ENCODE assay signal across 9 mouse cellular contexts in genomic region chr14:33213823-33214766, GRCm38 (mm10). TPM values are rescaled to one million over a fixed set of nuclear protein-coding genes. Genes with fewer than 3 reads are reported as not detected.
DNase-seq lines count a peak whose midpoint lies in the region; ATAC-seq and TF ChIP-seq lines count a peak whose summit lies in the region.
"Had no signal": no experiment of that assay in that cellular context is flagged by ENCODE, and none has a peak within 500 bp of the region (broad histone marks: within the 10 kb centered on the region; RNA-seq: fewer than 3 reads in every experiment).

Gene Arhgap22, plus strand, starts transcription at chr14:33214026.

- no peak within 1 kb of the TSS for H3K27ac ChIP-seq in forebrain, embryonic 12.5 days
- no peak within 1 kb of the TSS for H3K27ac ChIP-seq in heart, postnatal 0 days (ENCODE audit: low read depth)
- H3K27ac ChIP-seq in liver, embryonic 14.5 days, result no peak within 1 kb of the TSS
- no peak within 1 kb of the TSS for H3K27ac ChIP-seq in stomach, embryonic 15.5 days

- H3K4me3 ChIP-seq in forebrain, embryonic 12.5 days (replicated peaks), result 0 out of 2 replicates have a peak within 1 kb of the TSS, but pooled peaks have one; percentile 14
- no peak within 1 kb of the TSS for H3K4me3 ChIP-seq in heart, postnatal 0 days (ENCODE audit: low read depth, low read length)
- no peak within 1 kb of the TSS for H3K4me3 ChIP-seq in liver, embryonic 14.5 days (ENCODE audit: insufficient read depth in 1 of 2, low read depth in 2 of 2, low read length in 2 of 2)
- no peak within 1 kb of the TSS for H3K4me3 ChIP-seq in stomach, embryonic 15.5 days (replicated peaks)
- H3K4me3 ChIP-seq: erythroblast, embryonic 14.5 days had no signal

- no peaks in the 10 kb centered on the region for H3K9me3 ChIP-seq in forebrain, embryonic 12.5 days
- H3K9me3 ChIP-seq in heart, postnatal 0 days (replicated peaks; ENCODE audit: control insufficient read depth, low read length), result no peaks in the 10 kb centered on the region
- no peaks in the 10 kb centered on the region for H3K9me3 ChIP-seq in liver, embryonic 14.5 days (ENCODE audit: control insufficient read depth, low read length)
- no peaks in the 10 kb centered on the region for H3K9me3 ChIP-seq in stomach, embryonic 15.5 days

- TF ChIP-seq EP300 in heart, postnatal 0 days (IDR thresholded peaks at IDR 0.05; ENCODE audit: low read depth), result no peak
- TF ChIP-seq EP300 in liver, embryonic 14.5 days (IDR thresholded peaks at IDR 0.05; ENCODE audit: low read depth), result no peak

- no peak within 1 kb of the TSS for H3K9ac ChIP-seq in forebrain, embryonic 12.5 days
- no peak within 1 kb of the TSS for H3K9ac ChIP-seq in heart, postnatal 0 days (replicated peaks; ENCODE audit: low read depth, low read length)
- no peak within 1 kb of the TSS for H3K9ac ChIP-seq in liver, embryonic 14.5 days (replicated peaks)
- H3K9ac ChIP-seq in stomach, embryonic 15.5 days, result no peak within 1 kb of the TSS

- peaks cover 30% of the 10 kb centered on the region for H3K27me3 ChIP-seq in forebrain, embryonic 12.5 days
- H3K27me3 ChIP-seq in heart, postnatal 0 days (ENCODE audit: control insufficient read depth, insufficient read depth, low read length), result peaks cover 13% of the 10 kb centered on the region
- H3K27me3 ChIP-seq in liver, embryonic 14.5 days (ENCODE audit: control insufficient read depth, insufficient read depth, low read length), result no peaks in the 10 kb centered on the region
- H3K27me3 ChIP-seq in stomach, embryonic 15.5 days (replicated peaks), result no peaks in the 10 kb centered on the region

- H3K4me2 ChIP-seq in forebrain, embryonic 12.5 days, result peak within 1 kb of the TSS; percentile 48
- H3K4me2 ChIP-seq in heart, postnatal 0 days (ENCODE audit: low read depth, low read length), result no peak within 1 kb of the TSS
- peak within 1 kb of the TSS; percentile 34 for H3K4me2 ChIP-seq in liver, embryonic 14.5 days (ENCODE audit: low read depth)
- H3K4me2 ChIP-seq in stomach, embryonic 15.5 days, result peak within 1 kb of the TSS; percentile 47

- peak; percentile 54 for DNase-seq in c-Kit-positive CD71-positive TER-119-negative erythroid progenitor cells, embryonic 14.5 days (ENCODE audit: low read depth)
- peak; percentile 89 for DNase-seq in heart, postnatal 0 days (ENCODE audit: low spot score)
- peak; percentile 80 to 91 for DNase-seq in kidney, postnatal 36 days
- peak; percentile 34 to 52 (median 42) for DNase-seq in liver, embryonic 14.5 days (ENCODE audit: low read depth in 3 of 3, low spot score in 3 of 3)
- DNase-seq in neural tube, embryonic 10.5 days (ENCODE audit: extremely low spot score, low spot score), result peak; percentile 87

- H3K36me3 ChIP-seq in forebrain, embryonic 12.5 days (replicated peaks), result no peaks in the 10 kb centered on the region
- H3K36me3 ChIP-seq in heart, postnatal 0 days (replicated peaks; ENCODE audit: control insufficient read depth, insufficient read depth, low read length), result no peaks in the 10 kb centered on the region
- no peaks in the 10 kb centered on the region for H3K36me3 ChIP-seq in liver, embryonic 14.5 days (replicated peaks; ENCODE audit: control insufficient read depth, insufficient read depth, low read depth)
- H3K36me3 ChIP-seq in stomach, embryonic 15.5 days, result no peaks in the 10 kb centered on the region

- peak; percentile 100 for TF ChIP-seq CTCF in heart, postnatal 0 days (IDR thresholded peaks at IDR 0.05; ENCODE audit: low read depth)
- TF ChIP-seq CTCF in liver, embryonic 14.5 days (IDR thresholded peaks at IDR 0.05; ENCODE audit: low read depth), result peak; percentile 98

- WGBS in forebrain, embryonic 12.5 days, result 16% methylated on average over 28 of the region's 28 CpGs
- 8% methylated on average over 28 of the region's 28 CpGs for WGBS in heart, postnatal 0 days
- 9% methylated on average over 28 of the region's 28 CpGs for WGBS in liver, embryonic 14.5 days (ENCODE audit: insufficient replicate concordance)
- WGBS in stomach, embryonic 15.5 days, result 15% methylated on average over 28 of the region's 28 CpGs

- peak; percentile 41 for ATAC-seq in CD4-positive, CD25-positive, alpha-beta regulatory T cell, adult 4 months
- peak; percentile 77 for ATAC-seq in forebrain, embryonic 12.5 days (ENCODE audit: low FRiP score)
- peak; percentile 84 for ATAC-seq in heart, postnatal 0 days (ENCODE audit: insufficient read depth, low read depth)
- peak; percentile 83 for ATAC-seq in liver, embryonic 14.5 days (ENCODE audit: insufficient read depth)
- ATAC-seq in stomach, embryonic 15.5 days (ENCODE audit: insufficient read depth, low FRiP score, low read depth), result peak; percentile 96

- peaks cover 5% of the 10 kb centered on the region for H3K4me1 ChIP-seq in forebrain, embryonic 12.5 days
- H3K4me1 ChIP-seq in heart, postnatal 0 days (ENCODE audit: control insufficient read depth, insufficient read depth), result no peaks in the 10 kb centered on the region
- peaks cover 3 to 12% of the 10 kb centered on the region in 2 experiments; a peak in 3 of 4 replicates for H3K4me1 ChIP-seq in liver, embryonic 14.5 days (replicated peaks; ENCODE audit: control insufficient read depth in 2 of 2, insufficient read depth in 2 of 2, low read length in 1 of 2)
- H3K4me1 ChIP-seq in stomach, embryonic 15.5 days, result peaks cover 4% of the 10 kb centered on the region

RNA-seq across cellular contexts. Expression of gene Arhgap22, which starts in this region (rescaled TPM):
- polyA plus RNA-seq in CD4-positive, CD25-positive, alpha-beta regulatory T cell, adult 4 months (2017; shearing (Covaris generic)), result not detected
- 0.55 and 0.82 TPM in 2 replicates for polyA plus RNA-seq in forebrain, embryonic 12.5 days (2016; fragmentation: Nextera tagmentation; extraction: Ambion mirVana)
- 2.0 and 4.2 TPM in 2 replicates for total RNA-seq in heart, postnatal 0 days (2014; rRNA removed; ENCODE audit: low replicate concordance)
- polyA plus RNA-seq in heart, postnatal 0 days (2015; fragmentation: Nextera tagmentation; extraction: Ambion mirVana), result 0.77 and 1.5 TPM in 2 replicates
- 2.0 and 2.3 TPM in 2 replicates for polyA plus RNA-seq in liver, embryonic 14.5 days (2012; rRNA removed)
- 2.6 and 3.3 TPM in 2 replicates for polyA plus RNA-seq in liver, embryonic 14.5 days (2014; fragmentation: Nextera tagmentation; extraction: Ambion mirVana)
- 5.4 and 6.3 TPM in 2 replicates for polyA plus RNA-seq in stomach, embryonic 15.5 days (2015; fragmentation: Nextera tagmentation; extraction: Ambion mirVana)

Comparison
In these comparisons a context has a peak if more than half of its experiments do, and no peak if none do; other contexts are left out.
1. Peak in ATAC-seq in CD4-positive, CD25-positive, alpha-beta regulatory T cell, adult 4 months; RNA of the gene not detected or under 1 TPM.
2. Peak in ATAC-seq, H3K4me3 ChIP-seq and H3K4me2 ChIP-seq in forebrain, embryonic 12.5 days; RNA of the gene not detected or under 1 TPM.
3. ATAC-seq: peak in every context shown above with its lines; median percentile 96 in stomach, embryonic 15.5 days; 84 in heart, postnatal 0 days; 83 in liver, embryonic 14.5 days; 77 in forebrain, embryonic 12.5 days; 41 in CD4-positive, CD25-positive, alpha-beta regulatory T cell, adult 4 months.